Mouse (Mus musculus) midbrain, embryonic 14.5 days (tissue): ENCODE data around the gene 1700015G11Rik. TPM values are rescaled to one million over a fixed set of nuclear protein-coding genes. Genes with fewer than 3 reads are reported as not detected.

Source experiments
- polyA plus RNA-seq: library from polyadenylated mRNA; unstranded; fragments of >200 nt; fragmentation: Nextera tagmentation; extraction: Ambion mirVana; gene quantifications from 2 replicates; pipeline ENCODE4 v1.2.1, GENCODE M21; 2014

1700015G11Rik gene
- polyA plus RNA-seq, 1 experiment from 2014 or later, result not detected

Other genes starting within 250 kb of the 1700015G11Rik start
- gene Gas2, start 153.7 kb downstream of the 1700015G11Rik start, polyA plus RNA-seq, result 13.8 and 20.9 TPM in 2 replicates
- gene Fancf, start 153.5 kb downstream of the 1700015G11Rik start, polyA plus RNA-seq, result 11.6 and 12.1 TPM in 2 replicates
- gene Svip, start 9.7 kb downstream of the 1700015G11Rik start, polyA plus RNA-seq, result 21.3 and 22.4 TPM in 2 replicates